Mouse (Mus musculus): Measurements from ENCODE around the gene Ppfibp1.

DNA sequence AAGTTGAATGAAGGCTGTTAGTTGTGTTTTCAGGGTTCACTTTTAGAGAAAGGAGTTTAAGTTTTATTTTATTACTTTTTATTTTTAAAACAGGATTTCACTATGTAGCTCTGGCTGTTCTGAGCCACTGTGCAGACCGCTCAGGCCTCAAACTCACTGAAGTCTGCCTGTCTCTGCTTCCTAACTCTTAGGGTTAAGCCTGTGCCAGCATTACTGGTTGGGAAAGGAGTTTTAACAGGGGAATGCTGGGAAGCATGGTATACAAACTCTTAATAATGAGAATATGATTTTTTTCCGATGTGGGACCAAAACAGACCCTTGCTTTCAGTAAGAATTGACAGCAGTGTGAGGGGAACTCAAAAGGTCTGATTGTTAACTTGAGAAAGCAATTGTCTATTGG is 1.9 kb downstream of the Ppfibp1 start:
- TF ChIP-seq CTCF (IDR thresholded peaks at IDR 0.05) (no peak), POLR2A (IDR thresholded peaks at IDR 0.05; ENCODE audit: insufficient read depth, low read depth, low read length) (no peak), EP300 (IDR thresholded peaks at IDR 0.05; ENCODE audit: insufficient read depth, low read depth, low read length) (no peak)

Data from heart, adult 2 months (tissue).